Mouse (Mus musculus) limb, embryonic 14.5 days (tissue): ENCODE data around the gene Med31. TPM values are rescaled to one million over a fixed set of nuclear protein-coding genes. Genes with fewer than 3 reads are reported as not detected.

Source experiments
- ATAC-seq: fragments of 200-750 bp; cut with Nextera tagmentation; 2 replicates; pipeline ENCODE4 v1.8.0; 2017; ENCODE audit warnings: low read depth, moderate number of reproducible peaks, moderate TSS enrichment; ENCODE audit not compliant: low FRiP score
- DNase-seq: peaks from one replicate; pipeline ENCODE4 v3.0.0-alpha.2; 2015; ENCODE audit warnings: low spot score
- H3K27ac ChIP-seq: fragments of 300-500 bp; sonication (generic); replicated peaks from 2 replicates; pipeline ENCODE4 v1.5.1; 2014; ENCODE audit warnings: low read depth, mild to moderate bottlenecking, low read length, moderate library complexity, mixed read lengths
- H3K27me3 ChIP-seq: fragments of 300-500 bp; sonication (generic); 2 replicates; pipeline ENCODE4 v1.6.1; 2014; ENCODE audit warnings: low read length, mixed read lengths; ENCODE audit not compliant: control insufficient read depth, insufficient read depth
- H3K36me3 ChIP-seq: fragments of 300-500 bp; sonication (generic); 2 replicates; pipeline ENCODE4 v1.6.1; 2014; ENCODE audit warnings: mild to moderate bottlenecking, low read length, moderate library complexity, mixed read lengths; ENCODE audit not compliant: control insufficient read depth, insufficient read depth
- H3K4me1 ChIP-seq: fragments of 300-500 bp; sonication (generic); 2 replicates; pipeline ENCODE4 v1.6.1; 2014; ENCODE audit warnings: antibody characterized with exemption, low read length, mixed read lengths; ENCODE audit not compliant: control insufficient read depth, insufficient read depth
- H3K4me2 ChIP-seq: fragments of 300-500 bp; sonication (generic); replicated peaks from 2 replicates; pipeline ENCODE4 v1.6.1; 2014; ENCODE audit warnings: low read depth, mild to moderate bottlenecking, low read length, moderate library complexity; ENCODE audit not compliant: severe bottlenecking
- H3K4me3 ChIP-seq: fragments of 300-500 bp; sonication (generic); replicated peaks from 2 replicates; pipeline ENCODE4 v1.5.1; 2014; ENCODE audit warnings: low read length
- H3K9ac ChIP-seq: fragments of 300-500 bp; sonication (generic); 2 replicates; pipeline ENCODE4 v1.6.1; 2014; ENCODE audit warnings: mild to moderate bottlenecking, low read depth, low read length, moderate library complexity; ENCODE audit not compliant: severe bottlenecking
- H3K9me3 ChIP-seq: fragments of 300-500 bp; sonication (generic); 2 replicates; pipeline ENCODE4 v1.6.1; 2016; ENCODE audit warnings: low read length; ENCODE audit not compliant: control insufficient read depth
- POLR2A ChIP-seq: fragments of 200-500 bp; IDR thresholded peaks from 2 replicates; pipeline ENCODE4 v1.8.0; 2012; ENCODE audit warnings: inconsistent platforms, mild to moderate bottlenecking, moderate library complexity, borderline replicate concordance; ENCODE audit not compliant: insufficient read depth, insufficient read length; ENCODE audit errors: extremely low read depth
- WGBS: fragments of 180-500 bp; shearing (Covaris S2); extraction: QIAGEN DNeasy Blood & Tissue Kit; methylation state at CpG from one replicate; pipeline ENCODE4 v1.1.7; 2014; 5-methylcytosine and 5-hydroxymethylcytosine counted together
- polyA plus RNA-seq, 2 experiments: library from polyadenylated mRNA; depleted of rRNA in 1 of 2; stranded (reverse) in 1 of 2; unstranded in 1 of 2; fragments of >200 nt; fragmentation: Nextera tagmentation in 1 of 2; extraction: Ambion mirVana in 1 of 2; gene quantifications; 2 replicates each; pipeline versions ENCODE4 v1.2.1 to v1.2.3; 2012 to 2014

The Med31 gene
- polyA plus RNA-seq, 2 experiments: 33.2 to 39.0 TPM

DNA sequence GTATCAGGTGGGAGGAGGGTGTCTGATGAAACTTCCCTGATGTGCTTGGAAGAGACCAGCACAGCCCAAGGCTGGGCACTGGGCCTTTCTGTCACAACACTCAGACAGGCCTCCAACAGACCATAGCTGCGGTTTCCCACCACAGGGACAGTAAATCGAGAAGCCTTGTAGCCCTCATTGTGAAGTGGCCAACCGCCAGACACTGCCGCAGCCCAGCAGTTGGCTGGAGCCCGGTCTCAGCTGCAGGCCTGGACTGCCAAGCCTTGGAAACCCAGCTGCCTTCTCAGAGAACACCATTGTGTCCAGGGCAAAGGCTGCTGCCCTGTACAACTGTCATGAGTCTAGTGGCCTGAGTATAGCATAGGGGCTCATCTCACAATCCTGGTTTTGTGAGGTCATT is 18.6 kb upstream of the Med31 start:
- no peaks in the 10 kb centered on the region for H3K4me1 ChIP-seq
- H3K27ac ChIP-seq: no peak overlapping the region
- H3K36me3 ChIP-seq: no peaks in the 10 kb centered on the region
- no peak for TF ChIP-seq POLR2A
- no peaks in the 10 kb centered on the region for H3K27me3 ChIP-seq
- WGBS: 62% methylated on average over 5 of the region's 5 CpGs
- no peaks in the 10 kb centered on the region for H3K9me3 ChIP-seq
- no peak for ATAC-seq
- H3K9ac ChIP-seq: no peak overlapping the region
- no peak overlapping the region for H3K4me2 ChIP-seq
- H3K4me3 ChIP-seq: no peak overlapping the region
- no peak for DNase-seq

DNA sequence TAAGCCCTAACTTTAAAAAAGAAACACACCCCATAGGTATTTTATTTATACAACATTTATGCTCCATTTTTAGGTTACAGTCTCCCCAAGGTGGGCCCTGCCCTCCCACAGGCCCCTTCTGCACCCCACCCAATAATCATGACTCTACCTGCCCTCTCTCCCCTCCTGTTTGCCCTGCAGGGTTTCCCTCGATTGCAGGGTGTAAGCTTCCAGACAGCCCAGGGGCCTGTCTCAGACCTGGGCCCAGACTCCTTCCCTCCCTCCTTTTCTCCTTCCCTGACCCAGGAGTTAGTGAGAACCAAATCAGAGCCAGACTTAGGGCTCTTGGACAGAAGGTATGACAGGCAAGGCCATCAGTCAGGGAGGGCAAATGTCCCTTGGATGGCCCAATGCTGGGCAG is 17.6 kb upstream of the Med31 start:
- no peak for DNase-seq
- TF ChIP-seq POLR2A: no peak
- Histone ChIP-seq H3K27ac (no peak overlapping the region), H3K27me3 (no peaks in the 10 kb centered on the region), H3K9ac (no peak overlapping the region), H3K4me1 (no peaks in the 10 kb centered on the region), H3K4me3 (no peak overlapping the region), H3K36me3 (no peaks in the 10 kb centered on the region), H3K4me2 (no peak overlapping the region), H3K9me3 (no peaks in the 10 kb centered on the region)
- no peak for ATAC-seq
- WGBS: 29% methylated on average over 1 of the region's 1 CpGs

- Histone ChIP-seq H3K9ac (no peak overlapping the region), H3K27ac (no peak overlapping the region), H3K4me3 (no peak overlapping the region), H3K4me2 (no peak overlapping the region), H3K9me3 (no peaks in the 10 kb centered on the region), H3K4me1 (no peaks in the 10 kb centered on the region), H3K27me3 (no peaks in the 10 kb centered on the region), H3K36me3 (no peaks in the 10 kb centered on the region)
- 75% methylated on average over 7 of the region's 7 CpGs for WGBS
- ATAC-seq: no peak
- no peak for TF ChIP-seq POLR2A
- DNase-seq: no peak
These were observed 16.7 kb upstream of the Med31 start for GRCm38 (mm10) chr11:72232068-72232467.

DNA sequence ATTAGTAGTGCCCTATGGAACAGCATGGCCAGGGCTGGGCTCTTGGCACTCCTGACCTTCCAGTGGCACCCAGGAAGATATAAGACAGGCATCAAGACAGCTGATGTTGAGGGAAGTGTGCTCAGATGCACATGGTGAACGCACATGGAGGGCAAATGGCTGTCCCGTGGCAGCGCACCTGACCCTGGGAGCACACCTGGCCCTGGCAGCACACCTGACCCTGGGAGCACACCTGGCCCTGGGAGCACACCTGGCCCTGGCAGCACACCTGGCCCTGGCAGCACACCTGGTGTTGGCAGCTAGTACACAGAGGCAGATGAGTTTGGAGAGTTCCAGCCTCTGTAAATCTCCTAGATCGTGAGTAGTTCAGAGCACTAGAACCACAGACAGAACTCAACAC is 13.1 kb upstream of the Med31 start:
- Histone ChIP-seq H3K4me3 (no peak overlapping the region), H3K27me3 (no peaks in the 10 kb centered on the region), H3K4me2 (no peak overlapping the region), H3K9me3 (no peaks in the 10 kb centered on the region), H3K9ac (no peak overlapping the region), H3K4me1 (no peaks in the 10 kb centered on the region), H3K36me3 (no peaks in the 10 kb centered on the region), H3K27ac (no peak overlapping the region)
- DNase-seq (no peak), ATAC-seq (no peak)
- 90% methylated on average over 4 of the region's 4 CpGs for WGBS
- no peak for TF ChIP-seq POLR2A

GRCm38 (mm10) chr11:72226901-72227300 is 11.5 kb upstream of the Med31 start:
- Histone ChIP-seq H3K4me1 (no peaks in the 10 kb centered on the region), H3K9me3 (no peaks in the 10 kb centered on the region), H3K36me3 (no peaks in the 10 kb centered on the region), H3K4me3 (no peak overlapping the region), H3K4me2 (no peak overlapping the region), H3K27ac (no peak overlapping the region), H3K9ac (no peak overlapping the region), H3K27me3 (no peaks in the 10 kb centered on the region)
- no peak for ATAC-seq
- no peak for DNase-seq
- WGBS: 88% methylated on average over 6 of the region's 6 CpGs
- TF ChIP-seq POLR2A: no peak

DNA sequence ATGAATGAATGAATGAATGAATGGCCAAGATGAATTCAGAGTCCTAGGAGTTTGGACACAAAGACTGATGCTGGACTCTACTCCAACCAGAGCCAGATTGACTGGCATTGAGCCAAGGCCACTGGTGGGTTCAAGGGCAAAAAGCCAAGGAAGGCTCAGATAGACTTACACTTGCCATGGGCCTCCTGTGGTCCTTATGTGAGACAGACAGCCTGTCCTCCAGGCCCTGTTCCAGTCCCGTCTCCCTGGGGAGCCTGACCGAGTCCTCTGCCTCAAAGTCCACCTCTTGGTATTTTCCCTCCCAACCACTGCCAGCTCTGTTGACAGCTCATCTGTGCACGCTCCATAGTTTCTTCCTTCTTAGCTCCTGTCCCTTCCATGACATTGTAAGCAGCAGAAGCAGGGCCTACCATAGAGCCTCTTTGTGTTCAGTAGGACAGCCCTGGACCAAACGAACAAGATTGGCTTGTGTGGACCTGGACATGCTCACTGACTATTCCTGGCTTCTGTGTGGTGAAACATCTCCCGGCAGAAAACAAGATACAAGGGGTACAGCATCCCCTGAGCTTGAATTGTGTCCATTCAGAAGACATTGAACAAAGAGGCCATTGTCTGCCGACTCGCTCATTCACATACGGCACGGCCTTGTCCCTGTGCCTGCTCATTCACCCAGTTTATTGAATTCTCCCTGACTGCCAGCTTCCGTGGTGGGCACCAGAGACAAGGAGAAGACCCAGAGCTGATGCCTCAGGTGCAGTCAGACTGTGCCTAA is 10.8 kb upstream of the Med31 start:
- DNase-seq (no peak), ATAC-seq (no peak)
- 76% methylated on average over 10 of the region's 10 CpGs for WGBS
- no peak for TF ChIP-seq POLR2A
- Histone ChIP-seq H3K4me2 (no peak overlapping the region), H3K27ac (no peak overlapping the region), H3K36me3 (no peaks in the 10 kb centered on the region), H3K4me3 (no peak overlapping the region), H3K27me3 (no peaks in the 10 kb centered on the region), H3K9ac (no peak overlapping the region), H3K4me1 (no peaks in the 10 kb centered on the region), H3K9me3 (no peaks in the 10 kb centered on the region)
